Mouse (Mus musculus) spleen, postnatal 4 days (tissue): ENCODE results near the gene Hs3st3b1.

Experiments used
- DNase-seq, 2 experiments: peaks; one replicate each; pipeline ENCODE4 v3.0.0; 2022; ENCODE audit warnings: low spot score in 2 of 2

Gene Hs3st3b1

DNA sequence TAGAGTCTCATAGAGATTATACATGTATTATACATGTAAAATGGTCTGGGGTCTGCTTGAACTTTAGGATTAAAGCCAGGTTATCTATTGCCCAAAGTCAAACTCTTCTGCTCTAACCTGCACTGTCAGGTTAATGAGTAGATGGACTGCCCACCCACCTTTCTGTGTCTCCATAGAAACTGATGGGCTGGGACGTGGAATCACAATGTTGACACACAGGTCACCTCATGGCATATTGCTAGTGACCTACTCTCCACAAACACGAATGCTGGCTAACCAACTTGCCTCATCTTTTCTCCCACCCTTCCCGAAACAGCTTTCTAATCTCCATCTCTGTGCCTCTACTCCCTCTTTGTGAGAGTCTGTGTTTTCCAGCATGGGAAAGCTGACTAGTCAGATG is 38.7 kb downstream of the Hs3st3b1 start:
- DNase-seq: no peak

DNA sequence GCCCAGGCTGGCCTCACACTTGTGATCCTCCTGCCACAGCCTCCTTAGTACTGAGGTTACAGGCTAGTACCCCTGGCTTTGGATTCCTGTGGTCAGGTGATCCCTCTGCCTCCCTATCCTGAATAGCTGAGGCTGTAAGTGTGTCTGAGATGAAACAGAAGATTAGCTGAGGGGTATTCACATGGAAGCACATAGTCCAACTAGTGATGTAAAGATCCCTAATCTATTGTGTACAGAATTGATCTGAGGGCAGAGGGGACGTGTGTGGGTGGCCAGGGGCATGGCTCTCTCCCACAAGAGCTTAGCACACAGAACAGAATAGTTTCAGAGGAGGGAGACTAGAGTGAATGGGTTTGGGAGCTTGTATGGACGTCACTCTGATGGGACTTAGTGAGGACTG is 41.8 kb downstream of the Hs3st3b1 start:
- no peak for DNase-seq

DNA sequence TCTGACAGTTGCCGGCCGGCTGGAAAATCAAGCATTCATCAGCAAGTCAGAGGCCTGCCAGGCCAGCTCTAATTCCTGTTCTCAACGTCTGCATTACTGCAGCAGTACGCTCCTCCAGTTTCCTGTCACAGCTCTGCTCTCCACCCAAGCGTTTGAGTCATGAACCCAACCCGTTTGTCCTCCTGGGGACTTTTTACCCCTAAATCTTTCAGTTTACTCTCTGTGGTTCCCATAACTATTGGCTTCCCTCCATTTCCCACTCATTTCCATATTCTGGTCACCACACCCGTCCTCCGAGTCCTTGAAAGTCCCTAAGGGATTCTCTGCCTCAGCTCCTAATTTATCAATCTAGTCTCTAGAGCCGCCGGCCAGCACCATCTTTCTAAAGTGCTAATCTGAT is 42.8 kb downstream of the Hs3st3b1 start:
- no peak for DNase-seq

DNA sequence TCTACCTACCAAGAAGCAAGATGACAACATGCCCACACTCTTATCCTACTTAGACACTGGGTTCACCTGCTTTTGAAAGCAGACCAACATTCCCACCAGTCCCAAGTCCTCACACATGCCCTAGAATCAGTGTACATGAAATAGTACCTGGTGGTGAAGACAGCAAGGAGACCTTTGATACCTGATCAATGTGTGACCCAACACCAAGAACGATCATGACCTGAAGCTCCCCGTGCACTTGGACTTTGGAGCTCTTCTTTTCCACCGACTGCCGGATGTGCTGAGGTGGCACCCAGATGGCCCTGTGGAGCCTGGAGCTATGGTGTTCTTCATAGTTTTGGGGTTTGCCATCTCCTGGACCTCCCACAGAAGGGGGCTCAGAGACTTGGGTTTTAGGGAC is 43.5 kb downstream of the Hs3st3b1 start:
- no peak for DNase-seq

DNA sequence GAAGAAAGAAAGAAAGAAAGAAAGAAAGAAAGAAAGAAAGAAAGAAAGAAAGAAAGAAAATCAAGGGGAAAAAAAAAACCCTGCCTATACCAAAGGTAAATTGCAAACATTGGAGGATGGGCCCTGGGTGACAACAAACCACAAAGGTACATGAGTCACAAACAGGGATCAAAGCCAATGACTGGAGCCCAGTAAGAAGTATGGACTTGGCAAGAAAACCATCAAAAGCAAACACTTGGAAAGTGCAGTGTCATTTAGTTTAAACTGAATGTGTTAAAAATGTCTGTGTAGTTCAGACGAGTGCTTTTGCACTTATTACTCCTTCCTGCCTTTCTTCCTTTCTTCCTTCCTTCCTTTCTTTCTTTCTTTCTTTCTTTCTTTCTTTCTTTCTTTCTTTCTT is 59.3 kb downstream of the Hs3st3b1 start:
- no peak for DNase-seq

DNA sequence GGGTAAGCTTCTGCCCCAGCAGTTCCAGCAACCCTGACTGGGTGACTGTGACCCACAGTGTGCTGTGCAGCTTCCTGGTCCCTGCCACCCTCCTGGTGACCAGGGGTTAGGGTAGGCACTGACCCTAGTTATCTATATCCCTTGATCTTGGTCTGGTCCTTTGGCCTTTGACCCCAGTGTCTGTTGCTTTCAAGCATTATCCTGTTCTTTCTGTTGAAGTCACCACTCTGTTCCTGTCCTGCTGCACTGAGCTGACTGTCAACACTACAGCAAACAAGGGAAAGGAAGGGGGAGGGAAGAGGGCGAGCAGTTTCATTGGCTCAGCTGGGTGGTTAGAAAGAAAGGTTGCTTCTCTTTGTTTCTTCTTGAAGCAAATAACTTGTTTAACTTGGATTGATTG is 60.1 kb downstream of the Hs3st3b1 start:
- no peak for DNase-seq

DNA sequence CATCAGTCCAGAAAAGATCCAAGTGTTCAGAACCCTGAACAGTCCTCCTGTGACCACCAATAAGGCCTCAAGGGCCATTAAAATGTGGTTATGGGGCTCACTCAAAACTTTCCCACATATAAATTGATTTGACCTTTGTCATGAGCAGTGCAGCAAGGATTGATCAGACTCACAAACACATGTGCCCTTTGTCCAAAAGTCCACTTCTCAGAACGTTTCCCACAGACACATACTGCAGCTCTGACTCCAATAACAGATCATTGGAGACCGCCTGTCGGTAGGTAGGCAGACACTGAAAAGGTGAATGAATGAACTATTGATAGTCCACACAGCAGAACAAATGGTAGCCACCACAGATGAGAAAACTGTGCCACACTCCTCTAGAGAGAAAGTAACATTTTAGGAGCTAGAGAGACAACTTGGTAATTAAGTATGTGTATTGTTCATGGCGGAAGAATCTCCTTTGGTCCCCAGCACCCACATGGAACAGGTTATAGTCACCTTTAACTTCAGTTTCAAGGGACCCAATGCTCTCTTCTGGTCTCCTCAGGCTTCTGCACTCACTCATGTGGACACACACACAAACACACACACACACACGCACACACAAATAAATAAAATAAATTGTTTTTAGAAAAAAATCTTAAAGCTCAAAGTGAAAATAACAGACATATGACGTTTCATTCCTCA is 70.9 kb downstream of the Hs3st3b1 start:
- DNase-seq: no peak

DNA sequence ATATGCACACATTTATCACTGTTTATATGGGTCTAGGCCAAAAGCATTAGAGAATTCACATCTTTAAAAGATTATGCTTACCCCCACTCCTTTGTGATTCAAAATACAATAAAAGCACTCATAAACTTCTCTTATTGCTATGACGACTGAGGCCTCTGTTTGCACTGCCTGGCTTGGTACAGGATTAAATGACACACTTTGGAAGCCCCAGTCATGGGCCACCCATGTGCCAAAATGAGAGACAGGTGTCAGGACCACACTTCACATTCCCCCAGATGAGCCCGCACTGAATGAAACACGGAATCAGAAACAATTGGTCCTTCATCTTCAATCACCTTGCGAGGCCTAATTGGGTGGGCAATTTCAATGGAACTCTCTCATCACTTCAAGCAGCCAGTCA is 71.8 kb downstream of the Hs3st3b1 start:
- DNase-seq: no peak

DNA sequence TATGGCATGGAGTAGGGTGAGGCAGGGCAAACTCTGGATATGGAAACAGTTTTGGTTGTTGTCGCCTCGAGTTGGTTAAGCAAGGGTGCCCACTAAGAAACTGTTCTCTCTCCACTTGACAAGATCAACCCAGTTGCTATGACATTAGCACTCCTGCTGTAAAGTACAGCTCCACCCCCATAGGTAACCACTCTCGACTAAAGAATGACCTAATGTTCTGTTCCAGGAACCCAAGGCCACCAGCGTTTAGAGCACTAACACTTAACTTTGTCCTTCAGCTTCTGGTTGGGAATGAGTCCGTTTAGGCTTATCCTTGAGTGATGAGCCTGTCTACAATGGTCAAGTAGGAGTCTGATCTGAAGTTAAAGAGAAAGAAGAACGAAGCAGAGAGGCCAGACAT is 76.7 kb downstream of the Hs3st3b1 start:
- DNase-seq: no peak

DNA sequence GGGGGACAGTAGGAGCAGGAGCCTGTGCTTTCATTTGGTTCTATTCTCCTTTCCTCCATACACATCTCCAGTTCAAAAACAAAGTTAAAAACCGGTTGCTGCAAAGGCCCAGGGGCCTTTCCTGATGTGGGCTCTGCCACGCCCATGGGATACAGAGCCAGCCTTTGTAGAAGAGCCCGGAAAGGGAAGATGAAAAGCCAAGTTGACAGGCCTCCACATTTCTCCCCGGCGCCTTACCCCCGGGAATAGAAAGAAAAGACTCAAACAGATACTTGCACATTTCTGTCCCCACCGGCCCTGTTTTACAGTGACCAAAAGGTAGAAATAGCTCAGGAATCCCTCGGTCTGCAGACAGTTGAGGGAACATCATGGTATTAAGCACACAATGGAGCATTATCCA is 77.4 kb downstream of the Hs3st3b1 start:
- no peak for DNase-seq

DNA sequence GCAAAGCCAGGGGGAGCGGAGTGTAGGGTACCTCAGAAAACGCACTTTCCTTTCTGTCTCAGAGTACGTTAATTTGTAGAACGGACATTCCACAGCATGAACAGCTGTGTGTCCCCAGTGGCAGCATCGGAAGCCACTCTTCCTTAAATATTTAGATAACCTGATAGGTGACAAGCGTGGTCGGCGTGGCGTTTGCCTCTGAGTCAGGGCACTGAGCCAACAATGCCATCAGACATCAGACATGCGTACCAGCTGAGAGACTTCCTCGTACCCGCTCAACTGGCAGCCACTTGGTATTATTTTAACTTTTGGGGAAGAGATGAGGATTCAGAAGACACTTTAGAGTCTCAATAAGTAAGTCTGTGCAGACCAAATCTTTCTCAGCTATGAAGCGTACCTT is 84.6 kb downstream of the Hs3st3b1 start:
- DNase-seq: no peak
